Mouse (Mus musculus) mouse trophoblast stem cell (cell line): ENCODE data around the gene Gramd4.

Experiments
- in situ Hi-C, 2 experiments: fragments of 300-500 bp; cut with MseI, MboI; formaldehyde crosslinking; loops; 2 replicates in 1 of 2; 3 replicates in 1 of 2; pipeline ENCODE4 v1.15.1; 2025

The Gramd4 gene

DNA sequence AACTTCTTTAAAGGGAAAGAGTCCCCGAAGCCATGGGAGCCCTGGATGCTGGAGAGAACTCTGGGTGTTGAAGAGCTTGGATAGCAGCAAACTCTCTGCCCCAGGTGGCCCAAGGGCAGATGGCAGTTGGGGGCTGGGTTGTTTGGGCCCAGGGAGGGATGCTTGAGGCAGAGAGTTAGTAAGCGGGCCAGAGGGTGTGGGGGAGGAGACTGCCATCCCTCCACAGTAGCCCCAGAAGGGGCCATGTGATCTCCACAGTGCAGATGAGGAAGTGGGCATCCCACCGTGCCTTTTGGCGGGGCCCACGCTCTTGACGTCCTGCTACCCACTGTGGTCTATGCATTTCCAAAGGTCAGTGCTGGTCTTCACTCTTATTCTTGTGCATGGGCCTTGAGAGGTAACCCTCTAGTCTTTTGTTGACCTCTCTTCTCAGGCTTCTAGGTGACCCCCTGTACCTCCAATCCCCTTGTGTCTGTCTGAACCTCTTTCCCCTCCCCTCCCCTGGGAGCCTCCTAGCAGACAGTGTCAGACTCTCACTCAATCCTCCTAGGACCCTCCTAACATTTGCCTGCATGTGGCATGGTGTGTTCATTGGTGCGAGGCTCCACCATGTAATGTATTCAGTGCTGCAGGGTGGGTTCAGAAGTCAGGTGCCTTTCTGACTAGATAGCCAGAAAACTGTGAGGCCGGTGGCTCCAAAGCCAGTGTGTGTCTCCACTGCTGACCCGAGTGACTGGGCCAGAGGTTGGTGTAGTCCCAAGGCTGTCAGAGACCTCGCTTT, 11.7 kb downstream of the Gramd4 start:
- in situ Hi-C loops, result no loop called here

DNA sequence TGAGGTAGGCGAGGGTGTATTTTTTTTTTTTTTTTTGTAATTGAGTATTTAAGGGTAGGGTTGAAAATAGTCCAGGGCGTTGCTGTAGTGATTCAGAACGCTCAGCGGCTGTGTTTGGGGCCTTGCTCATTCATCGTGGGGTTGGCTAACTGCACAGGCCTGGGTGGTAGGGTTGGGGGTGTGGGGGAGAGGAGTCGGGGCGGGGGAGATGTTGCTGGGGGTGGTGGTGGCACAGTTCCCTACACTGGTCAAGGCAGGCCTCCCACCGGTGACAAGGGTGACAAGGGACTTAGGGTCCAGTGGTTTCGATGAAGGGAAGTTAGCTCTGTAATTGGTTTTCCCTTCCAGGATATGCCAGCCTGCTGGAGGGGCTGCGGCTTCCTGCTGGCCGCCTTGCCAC, 12.9 kb downstream of the Gramd4 start:
- in situ Hi-C loops, result no loop called here

GRCm38 (mm10) chr15:86071166-86071565, 13.7 kb downstream of the Gramd4 start:
- in situ Hi-C loops, result no loop called here

DNA sequence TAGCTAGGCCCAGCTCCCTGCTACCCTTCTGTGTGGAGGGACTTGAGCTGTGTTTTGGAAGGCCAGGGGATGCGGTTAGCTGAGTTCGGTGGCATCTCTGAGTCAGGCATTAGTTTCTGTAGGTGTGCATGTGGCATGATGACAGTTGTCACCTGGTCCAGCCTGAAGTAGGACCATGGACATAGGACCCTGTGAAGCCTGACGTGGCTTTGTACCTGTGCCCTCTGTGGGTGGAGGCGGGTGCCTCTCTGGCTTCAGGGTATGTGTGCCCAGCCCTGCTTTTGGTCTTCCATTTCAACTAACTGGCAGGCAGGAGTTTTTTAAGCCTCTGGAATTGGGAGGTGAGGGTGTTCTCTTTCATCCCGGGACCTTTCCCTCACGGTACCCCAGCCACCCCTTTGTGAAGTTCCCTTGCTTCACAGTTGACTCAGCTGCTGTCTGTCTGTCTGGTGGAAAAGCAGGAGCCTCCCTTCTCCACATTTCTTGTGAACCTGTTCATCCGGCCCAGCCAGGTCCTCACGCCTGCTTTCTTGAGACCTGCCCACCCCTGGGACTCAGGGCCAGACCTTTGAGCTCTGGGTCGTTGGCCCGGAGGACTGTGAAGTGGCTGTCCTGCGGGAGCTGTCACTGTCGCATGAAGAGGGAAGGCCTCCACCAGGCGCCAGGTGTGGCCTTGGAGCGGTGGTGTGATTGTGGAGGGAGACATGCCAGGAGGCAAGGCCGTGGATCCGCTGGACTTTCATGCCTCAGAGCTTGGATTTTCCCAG, 16.9 kb downstream of the Gramd4 start:
- in situ Hi-C loops, result no loop called here

DNA sequence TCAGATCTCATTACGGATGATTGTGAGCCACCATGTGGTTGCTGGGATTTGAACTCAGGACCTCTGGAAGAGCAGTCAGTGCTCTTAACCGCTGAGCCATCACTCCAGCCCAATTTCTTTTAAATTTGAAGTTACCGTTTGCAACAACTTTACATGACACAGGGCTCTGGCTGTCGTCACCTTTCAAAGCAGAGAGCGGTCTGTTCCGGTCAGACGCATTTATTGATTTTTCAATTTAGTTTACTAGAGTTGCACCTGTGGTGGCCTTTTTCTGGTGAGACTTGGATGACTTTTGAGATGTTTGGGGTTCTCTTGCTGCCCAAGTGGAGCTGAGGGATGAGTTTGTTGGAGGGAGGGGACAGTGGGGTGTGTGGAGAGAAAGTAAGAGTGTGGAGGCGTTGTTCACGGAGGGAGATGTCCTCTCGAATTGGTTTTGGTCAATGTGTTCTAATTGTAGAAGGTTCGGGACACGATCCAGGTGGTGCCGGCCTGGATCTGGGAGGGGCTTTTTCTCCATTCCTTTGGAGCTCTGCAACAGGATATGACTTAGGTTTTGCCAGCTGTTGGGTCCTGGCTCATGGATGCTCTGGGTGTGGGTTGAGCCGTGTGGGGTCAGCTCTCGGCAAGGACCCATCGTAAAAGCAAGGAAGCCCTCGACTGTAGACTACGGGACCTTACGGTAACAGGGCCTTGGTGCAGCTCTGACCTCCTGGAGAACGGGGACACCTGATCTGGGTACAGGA, 18.0 kb downstream of the Gramd4 start:
- in situ Hi-C loops, result no loop called here

- in situ Hi-C loops, result no loop called here
These were observed 18.5 kb downstream of the Gramd4 start for GRCm38 (mm10) chr15:86076048-86076315.

DNA sequence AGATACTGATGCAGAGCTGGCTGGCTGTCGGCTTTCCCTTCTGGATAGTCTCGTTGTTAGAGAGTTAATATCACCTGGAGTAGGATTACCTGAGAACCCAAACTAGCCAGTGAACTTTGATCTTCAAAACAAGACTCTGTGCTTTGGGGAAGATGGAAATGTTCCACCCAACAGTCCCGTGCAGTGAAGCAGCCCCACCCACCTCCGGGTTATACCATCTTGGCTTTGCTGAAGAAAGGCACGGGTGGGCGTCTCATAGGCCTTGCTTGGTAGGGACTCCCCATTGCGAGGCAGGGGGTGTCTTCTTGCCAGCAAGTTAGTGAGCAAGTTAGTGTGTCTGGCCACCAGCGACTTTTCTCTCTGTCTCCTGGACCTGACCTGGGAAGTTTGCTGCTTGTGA, 18.9 kb downstream of the Gramd4 start:
- in situ Hi-C loops, result no loop called here

- in situ Hi-C loops, result no loop called here
These were observed 20.4 kb downstream of the Gramd4 start for GRCm38 (mm10) chr15:86077934-86078333.

DNA sequence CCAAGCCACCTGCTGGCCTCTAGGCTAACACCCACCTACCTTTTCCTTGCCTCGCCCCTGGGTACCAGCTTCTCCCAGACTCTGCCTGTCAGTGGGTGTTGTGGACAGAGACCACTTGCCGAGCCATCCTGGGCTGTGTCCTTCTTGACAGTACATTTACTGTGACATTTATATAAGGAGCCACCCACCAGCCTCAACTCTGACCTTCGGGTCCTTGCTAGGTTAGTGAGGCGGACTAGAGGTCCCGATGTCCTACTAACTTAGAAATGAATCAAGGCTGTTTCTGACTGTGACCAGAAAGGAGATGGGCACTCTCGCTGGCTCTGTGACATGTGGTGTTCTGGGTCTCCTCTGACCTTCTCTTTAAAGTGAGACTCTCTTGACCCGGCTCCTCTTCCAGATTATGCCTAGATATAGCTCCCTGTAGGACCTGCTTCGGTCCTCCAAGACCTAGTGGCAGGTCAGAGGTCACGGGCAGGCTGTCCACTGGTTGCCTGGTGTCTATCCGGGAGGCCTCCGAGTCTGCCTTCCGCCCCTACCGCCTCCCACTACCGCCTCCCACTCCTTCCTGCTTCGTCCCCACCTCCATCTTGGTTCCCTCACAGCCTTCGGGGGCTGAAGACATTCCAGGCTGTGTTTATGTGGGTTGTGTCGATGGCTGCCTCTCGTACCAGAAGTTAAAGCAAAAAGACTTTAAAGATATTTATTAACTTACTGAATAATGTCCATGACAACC, 21.2 kb downstream of the Gramd4 start:
- in situ Hi-C loops, result no loop called here

GRCm38 (mm10) chr15:86079467-86079866, 22.0 kb downstream of the Gramd4 start:
- in situ Hi-C loops, result no loop called here

DNA sequence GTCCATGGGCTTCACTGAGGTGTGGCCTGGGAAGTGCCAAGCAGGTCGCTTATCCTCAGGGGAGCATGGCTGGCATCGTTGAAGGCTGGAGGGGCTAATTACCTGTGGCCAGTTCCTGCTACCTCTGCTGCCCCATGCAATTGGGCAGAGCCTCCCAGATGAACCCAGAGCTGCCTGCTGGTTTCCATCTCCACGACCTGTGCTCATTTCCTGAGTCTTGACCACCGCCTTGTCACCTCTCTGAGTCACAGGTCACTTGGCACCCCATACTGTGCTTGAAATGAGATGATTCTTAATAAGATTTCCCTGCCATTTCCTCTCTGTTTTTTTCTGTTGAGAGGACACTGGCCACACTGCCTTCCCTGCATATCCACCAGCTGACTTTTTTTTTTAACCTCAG, 22.4 kb downstream of the Gramd4 start:
- in situ Hi-C loops, result no loop called here

DNA sequence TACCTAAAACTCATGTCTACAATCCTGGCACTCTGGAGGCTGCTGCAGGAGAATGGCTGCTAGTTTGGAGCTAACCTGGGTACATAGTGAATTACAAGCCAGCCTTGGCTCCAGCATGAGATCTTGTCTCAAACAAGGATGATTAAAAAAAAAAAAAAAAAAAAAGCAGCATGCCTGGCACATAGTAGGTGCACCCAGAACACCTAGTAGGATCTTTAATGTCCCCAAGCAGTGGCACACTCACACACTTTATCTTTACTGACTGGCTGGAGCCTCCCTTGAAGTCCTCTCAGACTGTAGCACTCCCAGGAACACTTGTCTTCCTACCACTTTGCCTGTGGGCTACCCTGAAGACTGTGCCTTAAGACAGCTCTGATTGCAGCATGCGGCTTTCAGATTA, 22.9 kb downstream of the Gramd4 start:
- in situ Hi-C loops, result no loop called here

DNA sequence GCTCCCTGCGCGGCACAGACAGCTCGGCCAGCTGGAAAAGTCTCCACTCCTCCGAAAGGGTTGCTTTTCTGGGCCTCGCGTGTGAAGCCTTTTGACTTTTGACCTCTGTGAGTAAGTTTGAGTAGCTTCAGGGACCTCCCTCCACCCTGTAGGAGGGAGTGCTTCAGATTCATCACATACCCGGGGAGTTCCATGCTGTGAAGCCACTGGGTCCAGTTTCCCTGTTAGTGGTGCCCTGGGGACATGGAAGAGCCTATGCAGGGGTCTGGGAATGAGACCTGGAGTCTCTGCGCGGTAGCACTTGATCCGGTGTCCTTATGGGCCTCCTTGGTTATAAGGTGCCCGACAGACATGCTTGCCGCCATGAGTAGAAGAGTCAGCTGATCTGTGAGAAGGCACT, 24.2 kb downstream of the Gramd4 start:
- in situ Hi-C loops, result no loop called here

GRCm38 (mm10) chr15:86082551-86082961, 25.1 kb downstream of the Gramd4 start:
- in situ Hi-C loops, result no loop called here

- in situ Hi-C loops, result no loop called here
These were observed 25.8 kb downstream of the Gramd4 start for GRCm38 (mm10) chr15:86083261-86083741.

DNA sequence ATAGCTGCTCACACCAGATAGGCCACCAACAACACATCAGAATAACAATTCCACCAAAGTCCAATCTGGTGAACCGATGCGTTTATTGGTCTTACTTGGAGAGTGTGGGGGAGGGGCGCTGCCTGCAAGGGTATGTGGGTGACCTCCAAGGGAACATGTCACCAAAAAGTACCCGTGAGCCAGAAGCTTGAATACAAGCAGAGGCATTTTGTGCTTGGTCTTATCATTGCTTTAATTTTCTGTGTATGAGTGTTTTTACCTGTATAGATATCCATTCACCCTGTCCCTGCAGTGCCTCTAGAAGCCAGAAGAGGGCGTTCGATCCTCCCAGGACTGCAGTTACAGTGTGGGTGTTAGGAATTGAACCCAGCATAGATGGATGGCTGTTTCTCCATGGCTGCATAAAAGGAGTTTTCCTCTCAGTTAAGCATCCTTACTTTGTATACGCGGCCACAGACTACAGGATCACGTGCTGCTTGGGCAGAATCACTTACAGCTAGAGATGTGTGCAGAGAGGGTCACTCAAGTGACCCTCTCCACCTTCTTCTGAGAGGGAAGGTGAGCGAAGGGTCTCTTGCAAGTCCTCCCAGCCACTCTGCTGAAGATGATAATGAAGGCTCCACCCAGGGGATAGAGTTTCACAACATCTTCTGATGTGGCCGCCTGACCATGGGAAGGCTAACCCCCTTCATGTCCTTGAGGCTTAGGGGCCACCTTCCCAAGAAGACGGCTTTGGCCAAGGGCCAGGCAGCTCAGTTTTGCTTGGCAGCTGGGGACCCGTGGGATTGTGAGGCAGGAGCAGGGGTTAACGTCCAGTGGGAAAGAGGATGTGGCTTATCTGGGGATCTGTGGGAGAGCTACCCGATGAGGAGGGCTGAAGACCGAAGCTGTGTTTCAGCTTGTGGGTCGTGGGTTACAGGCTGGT, 28.1 kb downstream of the Gramd4 start:
- in situ Hi-C loops, result no loop called here

DNA sequence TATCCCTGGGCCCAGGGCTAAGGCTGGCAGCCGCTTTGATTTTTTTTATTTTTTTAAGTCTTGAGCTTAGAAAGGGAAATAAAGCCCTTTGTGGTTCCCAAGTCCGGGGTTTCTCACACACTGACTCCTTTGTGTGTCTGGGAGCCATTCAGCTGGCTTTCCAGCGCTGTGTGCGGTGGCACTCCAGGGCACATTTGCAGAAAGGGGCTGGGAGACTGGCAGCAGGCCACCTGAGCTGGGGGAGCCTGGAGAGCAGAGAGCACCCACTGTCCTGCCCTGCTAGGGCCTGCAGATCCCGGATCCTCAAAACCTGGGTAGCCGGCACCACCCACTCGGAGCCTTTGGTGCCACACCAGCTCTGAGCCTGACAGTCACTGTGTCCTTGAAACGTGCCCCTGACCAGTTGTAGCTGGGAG, 28.8 kb downstream of the Gramd4 start:
- in situ Hi-C loops, result no loop called here

- in situ Hi-C loops, result no loop called here
These were observed 30.2 kb downstream of the Gramd4 start for GRCm38 (mm10) chr15:86087591-86088149.

DNA sequence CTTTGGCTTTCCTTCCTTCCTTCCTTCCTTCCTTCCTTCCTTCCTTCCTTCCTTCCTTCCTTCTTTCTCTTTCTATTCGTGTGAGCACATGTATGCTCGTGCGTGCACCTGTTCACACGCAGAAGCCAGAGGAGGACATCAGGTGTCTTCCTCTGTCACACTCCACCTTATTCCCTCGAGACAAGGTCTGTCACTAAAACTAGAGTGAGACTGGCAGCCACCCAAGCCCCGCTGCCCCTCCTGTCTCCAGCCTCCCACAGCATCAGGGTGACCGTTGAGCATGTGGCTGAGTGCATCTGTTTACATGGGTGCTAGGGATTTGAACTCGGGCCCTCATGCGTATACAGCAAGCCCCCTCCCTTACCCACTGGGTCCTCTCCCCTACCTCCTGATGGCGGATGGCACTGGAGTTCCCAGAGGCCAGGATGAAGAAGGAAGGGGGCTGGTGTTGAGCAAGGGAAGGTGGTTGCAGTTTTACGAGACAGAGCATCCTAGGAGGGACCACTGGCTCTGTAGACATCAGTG, 30.8 kb downstream of the Gramd4 start:
- in situ Hi-C loops, result no loop called here

GRCm38 (mm10) chr15:86089091-86089744, 31.7 kb downstream of the Gramd4 start:
- in situ Hi-C loops, result no loop called here
